Mouse (Mus musculus) megakaryocyte-erythroid progenitor cell, adult 5-6 weeks (primary cell): Measurements from ENCODE around the gene Gm7137. TPM values are rescaled to one million over a fixed set of nuclear protein-coding genes. Genes with fewer than 3 reads are reported as not detected.
"Not testable (repeated sequence)": the region's sequence is repeated elsewhere in the genome, so short reads cannot be mapped to it uniquely, and the experiment has no call there.

Source experiments
- ATAC-seq: replicated peaks from 2 replicates; pipeline ENCODE4 v1.8.0; 2016; ENCODE audit warnings: mild to moderate bottlenecking, inconsistent platforms; ENCODE audit not compliant: severe bottlenecking, poor library complexity, low FRiP score, low TSS enrichment
- total RNA-seq, 2 experiments: library from RNA; stranded (forward) in 1 of 2; stranded (reverse) in 1 of 2; fragments of 200-1000, 215-1000 nt in 1 of 2; fragments of >200 nt in 1 of 2; fragmentation: Nextera tagmentation in 1 of 2; gene quantifications; 2 replicates each; pipeline ENCODE4 v1.2.3; 2014 to 2017

The Gm7137 gene
- total RNA-seq, 2 experiments from 2014 or later: not detected

DNA sequence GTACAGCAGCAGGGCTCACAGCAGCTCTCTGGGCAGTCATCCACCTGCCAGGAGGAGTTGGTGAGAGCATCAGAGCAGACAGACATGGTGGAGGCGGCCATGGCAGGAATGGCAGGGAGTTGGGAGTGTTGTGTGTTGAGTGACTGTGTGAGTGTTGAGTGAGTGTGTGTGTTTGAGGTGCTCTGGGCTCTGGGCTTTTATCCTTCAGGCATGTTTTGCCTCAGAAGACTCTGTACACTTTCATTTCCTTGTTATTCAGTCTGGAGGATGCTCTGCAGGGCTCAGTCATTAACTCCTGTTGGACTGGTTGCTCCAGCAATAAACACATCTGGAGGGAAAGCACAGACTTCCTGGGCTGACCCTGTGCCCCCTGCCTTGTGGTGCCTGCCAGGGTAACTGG, 28.4 kb downstream of the Gm7137 start, which contains the start of gene Gm3233:
Gene Gm3233, minus strand, starts transcription at position 101 of the 400 bp plus-strand sequence.
- not testable (repeated sequence) for ATAC-seq

DNA sequence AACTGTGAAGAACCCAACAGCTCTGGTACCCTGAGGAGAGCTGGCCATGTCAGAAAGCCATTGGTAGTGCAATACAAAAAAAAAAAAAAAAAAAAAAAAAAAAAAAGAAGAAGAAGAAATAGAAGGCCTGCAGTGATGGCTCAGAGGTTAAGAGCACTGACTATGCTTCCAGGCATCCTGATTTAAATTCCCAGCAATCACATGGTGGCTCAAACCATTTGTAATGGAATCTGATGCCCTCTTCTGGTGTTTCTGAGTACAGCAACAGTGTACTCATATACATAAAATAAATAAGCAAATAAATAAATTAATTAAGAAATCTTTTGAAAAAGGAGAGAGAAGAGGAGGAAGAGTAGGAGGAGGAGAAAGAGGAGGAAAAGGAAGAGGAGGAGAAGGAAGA, 34.6 kb downstream of the Gm7137 start:
- no peak for ATAC-seq

DNA sequence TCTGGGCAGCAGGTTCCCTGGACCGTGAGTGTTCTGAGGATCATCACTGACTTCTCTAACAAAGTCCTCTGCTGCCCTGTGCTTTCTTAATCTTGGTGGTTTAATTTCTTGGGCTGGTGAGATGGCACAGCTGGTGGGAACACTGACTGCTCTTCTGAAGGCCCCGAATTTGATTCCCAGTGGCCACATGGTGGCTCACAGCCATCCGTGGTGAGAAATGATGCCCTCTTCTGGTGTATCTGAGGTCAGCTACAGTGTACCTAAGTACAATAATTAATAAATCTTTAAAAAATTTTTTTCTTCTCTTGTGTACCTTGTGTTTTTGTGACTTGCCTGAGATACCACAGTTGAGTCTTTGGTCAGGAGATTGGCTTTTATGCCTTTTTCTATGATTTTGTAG, 35.7 kb downstream of the Gm7137 start:
- ATAC-seq: not testable (repeated sequence)

DNA sequence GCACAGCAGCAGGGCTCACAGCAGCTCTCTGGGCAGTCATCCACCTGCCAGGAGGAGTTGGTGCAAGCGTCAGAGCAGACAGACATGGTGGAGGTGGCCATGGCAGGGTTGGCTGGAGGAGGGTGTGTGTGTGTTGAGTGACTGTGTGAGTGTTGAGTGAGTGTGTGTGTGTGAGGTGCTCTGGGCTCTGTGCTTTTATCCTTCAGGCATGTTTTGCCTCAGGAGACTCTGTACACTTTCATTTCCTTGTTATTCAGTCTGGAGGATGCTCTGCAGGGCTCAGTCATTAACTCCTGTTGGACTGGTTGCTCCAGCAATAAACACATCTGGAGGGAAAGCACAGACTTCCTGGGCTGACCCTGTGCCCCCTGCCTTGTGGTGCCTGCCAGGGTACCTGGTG, 36.7 kb downstream of the Gm7137 start, which contains the start of gene Gm9736:
Gene Gm9736, minus strand, starts transcription at position 101 of the 400 bp plus-strand sequence.
- not testable (repeated sequence) for ATAC-seq

DNA sequence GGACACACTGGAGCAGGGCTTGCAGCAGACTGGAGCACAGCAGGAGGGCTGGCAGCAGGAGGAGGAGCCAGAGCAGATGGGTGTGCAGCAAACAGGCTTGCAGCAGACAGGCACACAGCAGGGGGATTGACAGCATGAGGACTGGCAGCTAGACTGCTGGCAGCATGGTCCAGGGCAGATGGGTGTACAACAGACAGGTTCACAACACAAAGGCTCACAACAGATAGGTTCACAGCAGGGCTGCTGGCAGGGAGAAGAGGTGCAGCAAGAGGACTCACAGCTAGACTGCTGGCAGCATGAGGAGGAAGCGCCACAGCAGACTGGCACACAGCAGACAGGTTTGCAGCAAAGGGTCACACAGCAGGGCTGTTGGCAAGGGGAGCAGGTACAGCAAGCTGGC, 37.3 kb downstream of the Gm7137 start:
- ATAC-seq: not testable (repeated sequence)

DNA sequence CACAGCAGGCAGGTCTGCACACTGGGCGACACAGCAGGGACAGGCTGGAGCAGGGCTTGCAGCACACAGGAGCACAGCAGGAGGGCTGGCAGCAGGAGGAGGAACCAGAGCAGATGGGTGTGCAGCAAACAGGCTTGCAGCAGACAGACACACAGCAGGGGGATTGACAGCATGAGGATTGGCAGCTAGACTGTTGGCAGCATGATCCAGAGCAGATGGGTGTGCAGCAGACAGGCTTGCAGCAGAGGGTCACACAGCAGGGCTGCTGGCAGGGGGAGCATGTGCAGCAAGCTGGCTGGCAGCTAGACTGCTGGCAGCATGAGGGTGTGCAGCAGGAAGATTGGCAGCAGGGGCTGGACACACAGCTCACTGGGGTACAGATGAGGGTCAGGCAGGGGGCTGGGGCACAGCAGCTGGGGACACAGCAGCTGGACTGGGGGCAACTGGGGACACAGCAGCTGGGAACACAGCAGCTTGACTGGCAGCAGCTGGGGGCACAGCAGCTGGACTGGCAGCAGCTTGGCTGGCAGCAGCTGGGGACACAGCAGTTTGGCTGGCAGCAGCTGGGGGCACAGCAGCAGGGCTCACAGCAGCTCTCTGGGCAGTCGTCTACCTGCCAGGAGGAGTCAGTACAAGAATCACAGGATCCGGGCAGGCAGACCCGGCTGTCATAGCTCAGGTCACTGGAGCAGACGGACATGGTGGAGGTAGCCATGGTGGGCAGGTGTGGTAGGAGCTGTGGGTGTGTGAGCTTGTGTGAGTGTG, 45.9 kb downstream of the Gm7137 start, which contains the start of gene Gm18596:
Gene Gm18596, minus strand, starts transcription at position 715 of the 765 bp plus-strand sequence.
- not testable (repeated sequence) for ATAC-seq

DNA sequence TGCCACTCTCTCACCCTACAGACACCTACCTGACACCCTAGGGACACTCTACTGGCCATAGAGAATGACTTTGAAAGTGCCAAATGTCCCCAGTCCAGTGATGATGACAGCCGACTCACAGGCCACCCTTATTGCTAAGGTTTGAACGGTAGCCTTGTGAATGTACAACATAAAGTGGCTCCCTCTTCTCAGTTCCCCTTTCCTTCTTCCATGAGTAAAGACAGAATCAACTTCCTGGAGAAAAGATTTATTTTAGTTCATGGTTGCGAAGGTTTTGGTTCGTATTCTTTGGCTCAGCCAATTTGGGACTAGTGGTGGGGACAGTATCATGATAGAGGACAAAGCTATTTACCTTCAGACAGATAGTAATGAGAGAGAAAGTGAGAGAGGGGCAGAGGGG, 49.1 kb downstream of the Gm7137 start:
- no peak for ATAC-seq

Other genes starting within 250 kb of the Gm7137 start
Only the 30 nearest of the 31 such genes appear.
- gene Pttg1ip, start 206.5 kb downstream of the Gm7137 start, total RNA-seq (2014; fragmentation: Nextera tagmentation): 31.7 and 48.4 TPM in 2 replicates
- 36.3 and 37.6 TPM in 2 replicates for gene Pttg1ip, start 206.5 kb downstream of the Gm7137 start, total RNA-seq (2017)
- gene Sumo3, start 182.1 kb downstream of the Gm7137 start, total RNA-seq (2014; fragmentation: Nextera tagmentation): 71.3 and 81.0 TPM in 2 replicates
- 150 and 265 TPM in 2 replicates for gene Sumo3, start 182.1 kb downstream of the Gm7137 start, total RNA-seq (2017)
- not detected in 2 replicates for gene Gm49325, start 182.0 kb downstream of the Gm7137 start, total RNA-seq (2014; fragmentation: Nextera tagmentation)
- not detected in 2 replicates for gene Gm49325, start 182.0 kb downstream of the Gm7137 start, total RNA-seq (2017)
- gene Ube2g2, start 165.9 kb downstream of the Gm7137 start, total RNA-seq (2014; fragmentation: Nextera tagmentation): 39.4 and 43.2 TPM in 2 replicates
- gene Ube2g2, start 165.9 kb downstream of the Gm7137 start, total RNA-seq (2017): 48.1 and 50.7 TPM in 2 replicates
- 0.22 TPM in 1 of 2 replicates, not detected in the other for gene Tspear, start 101.6 kb downstream of the Gm7137 start, total RNA-seq (2014; fragmentation: Nextera tagmentation)
- gene Tspear, start 101.6 kb downstream of the Gm7137 start, total RNA-seq (2017): not detected in 2 replicates
- gene Gm19402, start 97.4 kb downstream of the Gm7137 start, total RNA-seq (2014; fragmentation: Nextera tagmentation): not detected in 2 replicates
- not detected in 2 replicates for gene Gm19402, start 97.4 kb downstream of the Gm7137 start, total RNA-seq (2017)
- gene Gm9508, start 91.0 kb downstream of the Gm7137 start, total RNA-seq (2014; fragmentation: Nextera tagmentation): not detected in 2 replicates
- gene Gm9508, start 91.0 kb downstream of the Gm7137 start, total RNA-seq (2017): not detected in 2 replicates
- gene Gm10272, start 81.6 kb downstream of the Gm7137 start, total RNA-seq (2014; fragmentation: Nextera tagmentation): not detected in 2 replicates
- not detected in 2 replicates for gene Gm10272, start 81.6 kb downstream of the Gm7137 start, total RNA-seq (2017)
- gene Gm10024, start 76.7 kb downstream of the Gm7137 start, total RNA-seq (2014; fragmentation: Nextera tagmentation): not detected in 2 replicates
- gene Gm10024, start 76.7 kb downstream of the Gm7137 start, total RNA-seq (2017): not detected in 2 replicates
- not detected in 2 replicates for gene Gm10142, start 72.4 kb downstream of the Gm7137 start, total RNA-seq (2014; fragmentation: Nextera tagmentation)
- gene Gm10142, start 72.4 kb downstream of the Gm7137 start, total RNA-seq (2017): not detected in 2 replicates
- gene Krtap12-1, start 67.6 kb downstream of the Gm7137 start, total RNA-seq (2014; fragmentation: Nextera tagmentation): not detected in 2 replicates
- not detected in 2 replicates for gene Krtap12-1, start 67.6 kb downstream of the Gm7137 start, total RNA-seq (2017)
- gene Gm10100, start 61.7 kb downstream of the Gm7137 start, total RNA-seq (2014; fragmentation: Nextera tagmentation): not detected in 2 replicates
- gene Gm10100, start 61.7 kb downstream of the Gm7137 start, total RNA-seq (2017): not detected in 2 replicates
- gene Gm18596, start 45.6 kb downstream of the Gm7137 start, total RNA-seq (2014; fragmentation: Nextera tagmentation): not detected in 2 replicates
- gene Gm18596, start 45.6 kb downstream of the Gm7137 start, total RNA-seq (2017): not detected in 2 replicates
- not detected in 2 replicates for gene Gm9736, start 36.8 kb downstream of the Gm7137 start, total RNA-seq (2014; fragmentation: Nextera tagmentation)
- gene Gm9736, start 36.8 kb downstream of the Gm7137 start, total RNA-seq (2017): not detected in 2 replicates
- not detected in 2 replicates for gene Gm3233, start 28.5 kb downstream of the Gm7137 start, total RNA-seq (2014; fragmentation: Nextera tagmentation)
- gene Gm3233, start 28.5 kb downstream of the Gm7137 start, total RNA-seq (2017): not detected in 2 replicates
- gene Gm3238, start 16.9 kb downstream of the Gm7137 start, total RNA-seq (2014; fragmentation: Nextera tagmentation): not detected in 2 replicates
- gene Gm3238, start 16.9 kb downstream of the Gm7137 start, total RNA-seq (2017): not detected in 2 replicates
- not detected in 2 replicates for gene Gm7138, start 11.3 kb downstream of the Gm7137 start, total RNA-seq (2014; fragmentation: Nextera tagmentation)
- gene Gm7138, start 11.3 kb downstream of the Gm7137 start, total RNA-seq (2017): not detected in 2 replicates
- gene Gm3250, start 5.7 kb downstream of the Gm7137 start, total RNA-seq (2014; fragmentation: Nextera tagmentation): not detected in 2 replicates
- not detected in 2 replicates for gene Gm3250, start 5.7 kb downstream of the Gm7137 start, total RNA-seq (2017)
- gene Gm9639, start 6.9 kb upstream of the Gm7137 start, total RNA-seq (2014; fragmentation: Nextera tagmentation): not detected in 2 replicates
- not detected in 2 replicates for gene Gm9639, start 6.9 kb upstream of the Gm7137 start, total RNA-seq (2017)
- gene Gm19668, start 10.9 kb upstream of the Gm7137 start, total RNA-seq (2014; fragmentation: Nextera tagmentation): not detected in 2 replicates
- not detected in 2 replicates for gene Gm19668, start 10.9 kb upstream of the Gm7137 start, total RNA-seq (2017)
- gene Gm9507, start 23.6 kb upstream of the Gm7137 start, total RNA-seq (2014; fragmentation: Nextera tagmentation): not detected in 2 replicates
- not detected in 2 replicates for gene Gm9507, start 23.6 kb upstream of the Gm7137 start, total RNA-seq (2017)
- gene Gm2696, start 26.5 kb upstream of the Gm7137 start, total RNA-seq (2014; fragmentation: Nextera tagmentation): not detected in 2 replicates
- not detected in 2 replicates for gene Gm2696, start 26.5 kb upstream of the Gm7137 start, total RNA-seq (2017)
- gene Krtap10-4, start 38.9 kb upstream of the Gm7137 start, total RNA-seq (2014; fragmentation: Nextera tagmentation): not detected in 2 replicates
- not detected in 2 replicates for gene Krtap10-4, start 38.9 kb upstream of the Gm7137 start, total RNA-seq (2017)
- gene Krtap10-10, start 47.7 kb upstream of the Gm7137 start, total RNA-seq (2014; fragmentation: Nextera tagmentation): not detected in 2 replicates
- not detected in 2 replicates for gene Krtap10-10, start 47.7 kb upstream of the Gm7137 start, total RNA-seq (2017)
- not detected in 2 replicates for gene Gm36176, start 58.6 kb upstream of the Gm7137 start, total RNA-seq (2014; fragmentation: Nextera tagmentation)
- not detected in 2 replicates for gene Gm36176, start 58.6 kb upstream of the Gm7137 start, total RNA-seq (2017)
- not detected in 2 replicates for gene Gm10318, start 64.7 kb upstream of the Gm7137 start, total RNA-seq (2014; fragmentation: Nextera tagmentation)
- not detected in 2 replicates for gene Gm10318, start 64.7 kb upstream of the Gm7137 start, total RNA-seq (2017)
- not detected in 2 replicates for gene Gm3285, start 73.8 kb upstream of the Gm7137 start, total RNA-seq (2014; fragmentation: Nextera tagmentation)
- not detected in 2 replicates for gene Gm3285, start 73.8 kb upstream of the Gm7137 start, total RNA-seq (2017)
- gene Lrrc3, start 114.3 kb upstream of the Gm7137 start, total RNA-seq (2014; fragmentation: Nextera tagmentation): not detected in 2 replicates
- not detected in 2 replicates for gene Lrrc3, start 114.3 kb upstream of the Gm7137 start, total RNA-seq (2017)
- gene Trpm2, start 182.4 kb upstream of the Gm7137 start, total RNA-seq (2014; fragmentation: Nextera tagmentation): 0.15 TPM in 1 of 2 replicates, not detected in the other
- 0.23 TPM in 1 of 2 replicates, not detected in the other for gene Trpm2, start 182.4 kb upstream of the Gm7137 start, total RNA-seq (2017)
- 6.0 and 18.0 TPM in 2 replicates for gene 1810043G02Rik, start 190.3 kb upstream of the Gm7137 start, total RNA-seq (2014; fragmentation: Nextera tagmentation)
- 5.2 and 10.6 TPM in 2 replicates for gene 1810043G02Rik, start 190.3 kb upstream of the Gm7137 start, total RNA-seq (2017)